Comparison of ENCODE assay signal across 8 mouse cellular contexts in the genomic region with DNA sequence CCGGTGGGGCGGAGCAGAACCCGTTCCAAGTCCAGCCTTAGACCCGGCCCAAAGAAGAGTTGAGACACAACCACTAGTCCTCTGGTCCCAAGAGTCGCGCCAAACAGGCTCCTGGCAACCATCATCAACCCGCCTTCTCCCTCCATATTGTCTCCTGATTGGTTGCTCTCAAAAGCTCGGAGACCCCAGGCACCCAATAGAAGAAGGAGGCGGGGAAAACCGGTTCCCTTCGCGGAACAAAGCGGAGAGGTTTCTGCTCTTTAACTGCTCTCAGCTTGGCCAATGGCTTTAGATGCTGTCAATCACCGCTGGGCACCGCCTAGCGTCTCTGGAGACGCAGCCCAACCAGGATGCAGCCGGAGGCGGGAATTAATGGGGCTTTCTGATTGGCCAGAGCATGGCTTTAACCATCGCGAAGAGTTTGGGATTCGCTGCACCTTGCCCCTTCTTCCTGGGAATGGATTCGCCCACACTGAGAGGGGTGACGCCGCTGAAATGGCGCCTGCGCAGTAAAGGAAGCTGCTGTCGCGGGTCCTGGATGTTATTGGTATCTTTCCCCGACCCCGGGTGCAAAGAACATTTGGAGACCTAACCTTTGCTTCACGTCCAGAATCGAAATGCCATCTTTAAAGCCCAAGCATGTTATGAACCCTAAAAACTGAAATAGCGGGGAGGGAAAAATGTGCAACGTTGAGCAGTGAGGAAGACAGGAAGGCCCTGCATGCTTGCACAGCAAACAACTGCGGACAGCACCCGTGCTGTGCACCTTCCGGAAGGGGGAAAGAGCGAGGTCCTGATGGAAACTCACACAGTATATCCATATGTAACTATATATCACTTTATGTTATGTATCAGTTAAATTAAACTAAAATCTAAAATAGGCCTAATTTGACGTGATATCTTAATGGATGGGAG. TPM values are rescaled to one million over a fixed set of nuclear protein-coding genes. Genes with fewer than 3 reads are reported as not detected.
DNase-seq lines count a peak whose midpoint lies in the region; ATAC-seq lines count a peak whose summit lies in the region.

A gene (minus strand): TSS at position 136 of the 915 bp plus-strand sequence.

- WGBS in hindbrain, embryonic 11.5 days = 2% methylated on average over 40 of the region's 40 CpGs

- no peaks in the 10 kb centered on the region for H3K9me3 ChIP-seq in hindbrain, embryonic 11.5 days (ENCODE audit: control insufficient read depth, low read length)

- peak; percentile 95 for ATAC-seq in hindbrain, embryonic 11.5 days (ENCODE audit: low FRiP score)

- no peaks in the 10 kb centered on the region for H3K36me3 ChIP-seq in hindbrain, embryonic 11.5 days (ENCODE audit: control insufficient read depth, insufficient read depth, low read length)

- peak within 1 kb of the TSS; percentile 40; the same call in 1 of the 2 replicates for H3K27ac ChIP-seq in hindbrain, embryonic 11.5 days (ENCODE audit: low read depth, low read length)

- DNase-seq in Muller cell, postnatal 12 days (ENCODE audit: inconsistent ontology term) = peak; percentile 99
- DNase-seq in cerebellum, adult 9-11 months = peak; percentile 100
- peak; percentile 99 for DNase-seq in frontal cortex, adult 2 months (ENCODE audit: extremely low spot score in 1 of 2, low spot score in 1 of 2)
- peak; percentile 97 for DNase-seq in hindbrain, embryonic 11.5 days (ENCODE audit: low spot score)
- peak; percentile 93 to 96 for DNase-seq in layer of hippocampus, postnatal 10 days (ENCODE audit: low spot score in 2 of 2)
- DNase-seq in lung, postnatal 10 days = peak; percentile 99
- peak; percentile 93 for DNase-seq in ovary, postnatal 36 days (ENCODE audit: low spot score)
- DNase-seq in thymus, postnatal 25 days = peak; percentile 96

- no peaks in the 10 kb centered on the region for H3K27me3 ChIP-seq in hindbrain, embryonic 11.5 days (ENCODE audit: control insufficient read depth, insufficient read depth, low read length)

- H3K4me3 ChIP-seq in hindbrain, embryonic 11.5 days (ENCODE audit: low read depth, low read length) = peak within 1 kb of the TSS; percentile 67

- peaks cover 2% of the 10 kb centered on the region; the same call in 1 of the 2 replicates for H3K4me1 ChIP-seq in hindbrain, embryonic 11.5 days (replicated peaks; ENCODE audit: control insufficient read depth, insufficient read depth, low read length)

- H3K4me2 ChIP-seq in hindbrain, embryonic 11.5 days (replicated peaks; ENCODE audit: low read depth, low read length) = peak within 1 kb of the TSS; percentile 90

- peak within 1 kb of the TSS; percentile 71 for H3K9ac ChIP-seq in hindbrain, embryonic 11.5 days (ENCODE audit: low read depth, low read length)

RNA-seq across cellular contexts. Expression of the gene that starts here (rescaled TPM):
- polyA plus RNA-seq in frontal cortex, adult 2 months (2012; rRNA removed) = 30.2 and 35.4 TPM in 2 replicates
- 128 and 135 TPM in 2 replicates for polyA plus RNA-seq in hindbrain, embryonic 11.5 days (2014; fragmentation: Nextera tagmentation; extraction: Ambion mirVana)
- total RNA-seq in layer of hippocampus, postnatal 10 days (2021) = 10 to 100 TPM; 28.3 to 31.0 TPM

Comparison
In these comparisons a context has a peak if more than half of its experiments do, and no peak if none do; other contexts are left out.
1. Peak in every context shown above with its lines: DNase-seq, ATAC-seq, H3K4me3 ChIP-seq and H3K27ac ChIP-seq.